Mouse (Mus musculus) forebrain, embryonic 16.5 days (tissue): ENCODE results near the gene Atf2. TPM values are rescaled to one million over a fixed set of nuclear protein-coding genes. Genes with fewer than 3 reads are reported as not detected.

Experiments
- ATAC-seq: fragments of 200-750 bp; cut with Nextera tagmentation; 2 replicates; pipeline ENCODE4 v1.8.0; 2017; ENCODE audit warnings: mild to moderate bottlenecking, moderate library complexity
- H3K27ac ChIP-seq: fragments of 300-500 bp; sonication (generic); 2 replicates; pipeline ENCODE4 v1.5.1; 2014; ENCODE audit warnings: low read length, control low read depth
- H3K27me3 ChIP-seq: fragments of 300-500 bp; sonication (generic); replicated peaks from 2 replicates; pipeline ENCODE4 v1.6.1; 2014; ENCODE audit warnings: low read length; ENCODE audit not compliant: control insufficient read depth, insufficient read depth
- H3K36me3 ChIP-seq: fragments of 300-500 bp; sonication (generic); 2 replicates; pipeline ENCODE4 v1.6.1; 2014; ENCODE audit not compliant: control insufficient read depth, insufficient read depth
- H3K4me1 ChIP-seq: fragments of 300-500 bp; sonication (generic); replicated peaks from 2 replicates; pipeline ENCODE4 v1.6.1; 2014; ENCODE audit warnings: low read length; ENCODE audit not compliant: control insufficient read depth, insufficient read depth
- H3K4me2 ChIP-seq: fragments of 300-500 bp; sonication (generic); 2 replicates; pipeline ENCODE4 v1.6.1; 2014; ENCODE audit warnings: mild to moderate bottlenecking, low read length, control low read depth
- H3K4me3 ChIP-seq: fragments of 300-500 bp; sonication (generic); replicated peaks from 2 replicates; pipeline ENCODE4 v1.5.1; 2014; ENCODE audit warnings: mild to moderate bottlenecking, low read length, control low read depth
- H3K9ac ChIP-seq: fragments of 300-500 bp; sonication (generic); replicated peaks from 2 replicates; pipeline ENCODE4 v1.6.1; 2014; ENCODE audit warnings: low read depth, low read length, control low read depth
- H3K9me3 ChIP-seq: fragments of 300-500 bp; sonication (generic); 2 replicates; pipeline ENCODE4 v1.6.1; 2016; ENCODE audit warnings: low read length; ENCODE audit not compliant: control insufficient read depth
- WGBS: fragments of 180-500 bp; shearing (Covaris S2); extraction: QIAGEN DNeasy Blood & Tissue Kit; methylation state at CpG from one replicate; pipeline ENCODE4 v1.1.7; 2014; 5-methylcytosine and 5-hydroxymethylcytosine counted together
- polyA plus RNA-seq: library from polyadenylated mRNA; unstranded; fragments of >200 nt; fragmentation: Nextera tagmentation; extraction: Ambion mirVana; gene quantifications from 2 replicates; pipeline ENCODE4 v1.2.1, GENCODE M21; 2015

Gene Atf2
- polyA plus RNA-seq, 1 experiment from 2014 or later, result 123 TPM

DNA sequence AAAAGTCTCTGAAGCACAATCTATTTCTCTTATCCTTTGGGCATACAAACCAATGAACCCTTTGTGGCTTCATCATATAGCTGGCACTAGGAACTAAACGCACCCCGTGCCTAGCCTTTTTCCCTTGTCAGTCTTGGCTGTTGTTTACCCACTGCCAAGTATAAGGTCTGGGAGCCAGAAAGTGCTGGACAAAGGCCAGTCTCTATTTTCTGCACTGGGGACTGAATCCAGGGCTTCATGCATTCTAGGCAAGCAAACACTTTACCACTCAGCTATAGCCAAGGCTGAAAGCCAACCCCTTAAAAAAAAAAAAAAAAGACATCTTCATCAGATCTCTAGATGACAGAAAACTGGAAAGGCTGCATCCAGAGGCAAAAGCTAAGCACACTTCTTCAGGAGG lies 102.1 kb downstream of the Atf2 start:
- Histone ChIP-seq H3K36me3 (no peaks in the 10 kb centered on the region), H3K4me1 (0 out of 2 replicates have a peak, but pooled peaks cover 3% of the 10 kb centered on the region), H3K4me3 (no peak overlapping the region), H3K4me2 (no peak overlapping the region), H3K27ac (no peak overlapping the region), H3K9me3 (no peaks in the 10 kb centered on the region), H3K9ac (no peak overlapping the region), H3K27me3 (no peaks in the 10 kb centered on the region)
- 37% methylated on average over 2 of the region's 2 CpGs for WGBS
- ATAC-seq, result peak; percentile 88

DNA sequence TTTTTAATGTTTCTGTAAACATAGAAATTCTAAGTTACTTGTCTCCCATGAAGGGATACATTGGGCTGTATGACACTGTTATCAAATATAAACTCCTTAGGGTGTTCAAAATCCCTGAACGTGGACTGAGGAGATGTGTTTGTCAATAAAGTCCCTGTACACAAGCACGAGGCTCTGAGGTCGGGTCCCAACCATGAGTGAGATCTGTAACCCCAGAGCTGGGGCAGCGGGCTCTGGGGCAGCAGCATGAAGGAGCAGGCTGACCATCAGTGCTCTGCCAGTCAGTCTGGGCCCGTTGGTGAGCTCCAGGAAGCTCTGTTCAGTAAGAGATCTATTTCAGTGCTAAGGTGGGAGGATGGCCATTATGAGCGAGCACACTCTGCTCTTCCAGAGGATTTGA lies 104.0 kb downstream of the Atf2 start:
- Histone ChIP-seq H3K4me3 (no peak overlapping the region), H3K36me3 (no peaks in the 10 kb centered on the region), H3K27me3 (no peaks in the 10 kb centered on the region), H3K4me1 (0 out of 2 replicates have a peak, but pooled peaks cover 3% of the 10 kb centered on the region), H3K9me3 (no peaks in the 10 kb centered on the region), H3K9ac (no peak overlapping the region), H3K4me2 (no peak overlapping the region), H3K27ac (no peak overlapping the region)
- no peak for ATAC-seq
- 87% methylated on average over 6 of the region's 6 CpGs for WGBS

DNA sequence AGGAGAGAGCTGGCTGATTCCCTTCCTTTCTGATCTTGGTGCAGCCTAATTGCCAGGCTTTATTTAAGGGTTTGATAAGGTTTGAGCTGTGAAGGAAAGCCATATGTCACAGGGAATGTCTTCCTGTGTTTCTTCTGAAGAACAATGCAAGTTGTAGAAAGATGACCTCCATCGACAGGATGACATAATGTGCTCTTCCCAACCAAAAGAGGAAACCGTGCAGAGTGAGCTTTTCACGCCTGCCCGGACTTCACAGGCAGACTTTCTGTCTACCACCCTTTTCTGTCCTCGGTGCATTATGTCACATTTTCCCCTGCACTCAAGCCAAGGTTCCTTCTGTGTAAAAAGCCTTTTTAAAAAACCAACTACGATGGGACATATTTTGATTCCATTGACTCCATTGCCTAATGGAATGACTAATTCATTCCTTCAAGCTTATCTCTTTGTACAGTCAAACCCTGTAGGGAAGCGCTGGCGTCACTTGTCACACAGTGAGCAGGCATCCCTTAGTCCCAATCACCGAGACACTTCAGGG lies 110.0 kb downstream of the Atf2 start:
- ATAC-seq, result no peak
- H3K9ac ChIP-seq, result no peak overlapping the region
- H3K4me1 ChIP-seq, result peaks cover 38% of the 10 kb centered on the region
- H3K27ac ChIP-seq, result peak overlapping the region; percentile 33; the same call in 1 of the 2 replicates
- no peaks in the 10 kb centered on the region for H3K9me3 ChIP-seq
- no peak overlapping the region for H3K4me3 ChIP-seq
- H3K4me2 ChIP-seq, result no peak overlapping the region
- no peaks in the 10 kb centered on the region for H3K36me3 ChIP-seq
- 31% methylated on average over 9 of the region's 9 CpGs for WGBS
- no peaks in the 10 kb centered on the region for H3K27me3 ChIP-seq

DNA sequence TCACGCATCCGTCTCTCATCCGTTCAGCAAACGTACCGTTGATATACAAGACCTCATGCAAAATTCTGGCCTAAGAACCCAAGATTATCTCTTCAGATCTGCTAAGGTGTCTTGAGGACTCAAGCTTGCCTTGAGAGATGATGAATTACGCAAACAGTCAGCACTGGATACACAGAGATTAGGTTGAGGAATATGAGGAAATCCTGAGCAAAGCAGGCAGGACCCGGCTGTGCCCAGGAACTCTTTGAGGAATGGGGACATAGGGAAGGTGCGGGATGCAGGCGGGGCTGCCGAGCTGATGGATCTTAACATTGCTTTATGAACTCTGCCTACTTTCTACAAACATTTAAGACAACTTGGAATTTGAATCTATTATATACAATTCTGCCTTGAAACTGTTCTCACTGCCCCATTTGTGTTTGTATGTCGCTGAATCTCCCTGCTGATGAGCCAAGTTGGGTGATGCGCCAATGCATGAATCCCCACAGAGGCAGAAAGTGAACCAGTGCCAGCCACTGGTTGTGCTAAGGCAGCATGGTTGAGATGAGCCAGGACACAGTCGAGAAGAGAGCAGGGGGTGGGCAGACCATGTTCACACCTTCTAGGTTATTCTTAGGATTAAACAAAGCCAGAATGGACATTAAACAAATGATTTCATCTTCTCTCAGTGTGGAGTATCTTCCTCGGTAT lies 112.0 kb downstream of the Atf2 start:
- ATAC-seq, result peak; percentile 39
- Histone ChIP-seq H3K9ac (0 out of 2 replicates have a peak overlapping the region, but pooled peaks have one; percentile 17), H3K9me3 (no peaks in the 10 kb centered on the region), H3K36me3 (no peaks in the 10 kb centered on the region), H3K4me1 (peaks cover 45% of the 10 kb centered on the region), H3K27me3 (no peaks in the 10 kb centered on the region), H3K27ac (peak overlapping the region; percentile 65), H3K4me2 (peak overlapping the region; percentile 32), H3K4me3 (no peak overlapping the region)
- 42% methylated on average over 14 of the region's 14 CpGs for WGBS

DNA sequence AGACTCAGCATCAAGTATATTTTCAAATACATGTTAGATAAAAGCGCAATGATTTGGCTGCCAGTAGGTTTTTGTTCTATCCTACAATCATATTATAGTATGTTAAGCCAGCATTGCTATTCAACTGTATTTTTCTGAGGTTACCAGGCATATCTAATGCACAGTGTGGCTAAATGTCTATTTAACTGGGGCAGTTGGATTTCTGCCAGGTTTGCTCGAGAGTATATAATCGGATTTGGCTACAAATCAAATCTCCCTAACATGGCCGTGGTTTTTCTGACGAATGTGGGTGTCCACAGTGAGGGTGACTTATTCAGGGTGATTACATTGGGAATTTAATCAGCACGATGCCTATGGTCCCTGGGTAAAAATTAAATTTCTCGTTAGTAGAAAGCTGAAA lies 112.6 kb downstream of the Atf2 start:
- H3K27ac ChIP-seq, result peak overlapping the region; percentile 65
- H3K4me3 ChIP-seq, result no peak overlapping the region
- no peaks in the 10 kb centered on the region for H3K9me3 ChIP-seq
- 10% methylated on average over 7 of the region's 7 CpGs for WGBS
- no peak overlapping the region for H3K9ac ChIP-seq
- no peak for ATAC-seq
- no peaks in the 10 kb centered on the region for H3K27me3 ChIP-seq
- H3K4me1 ChIP-seq, result peaks cover 45% of the 10 kb centered on the region
- H3K4me2 ChIP-seq, result peak overlapping the region; percentile 32
- H3K36me3 ChIP-seq, result no peaks in the 10 kb centered on the region

DNA sequence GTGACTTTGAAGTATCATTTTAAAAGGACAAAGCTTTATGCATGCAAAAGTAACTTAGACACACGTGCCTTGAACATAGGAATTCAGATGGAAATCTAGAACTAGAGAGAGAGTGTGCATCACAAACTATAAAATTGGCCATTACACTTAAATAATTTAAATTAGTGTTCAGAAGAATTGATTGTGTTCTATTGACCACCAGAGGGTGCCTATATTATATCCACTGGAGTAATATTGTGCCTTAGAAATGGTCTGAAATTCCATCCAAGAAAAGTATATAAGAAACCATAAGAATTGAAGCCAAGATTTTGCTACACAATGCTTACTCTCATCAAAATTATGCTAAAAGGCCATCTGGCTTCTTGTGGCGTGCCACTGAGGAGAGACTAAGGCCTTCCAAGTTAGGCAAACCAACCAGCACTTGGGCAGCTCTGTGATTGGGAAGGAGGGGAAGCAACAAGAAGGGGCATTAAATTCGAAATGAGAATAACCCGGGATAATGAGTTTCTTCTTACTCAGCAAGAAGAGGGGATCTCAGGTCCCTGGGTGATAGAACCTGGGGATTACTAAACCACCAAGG lies 113.3 kb downstream of the Atf2 start:
- Histone ChIP-seq H3K4me1 (peaks cover 45% of the 10 kb centered on the region), H3K36me3 (no peaks in the 10 kb centered on the region), H3K27ac (peak overlapping the region; percentile 63), H3K27me3 (no peaks in the 10 kb centered on the region), H3K4me2 (peak overlapping the region; percentile 39), H3K9me3 (no peaks in the 10 kb centered on the region), H3K4me3 (no peak overlapping the region), H3K9ac (no peak overlapping the region)
- WGBS, result 34% methylated on average over 4 of the region's 4 CpGs
- ATAC-seq, result peak; percentile 32

DNA sequence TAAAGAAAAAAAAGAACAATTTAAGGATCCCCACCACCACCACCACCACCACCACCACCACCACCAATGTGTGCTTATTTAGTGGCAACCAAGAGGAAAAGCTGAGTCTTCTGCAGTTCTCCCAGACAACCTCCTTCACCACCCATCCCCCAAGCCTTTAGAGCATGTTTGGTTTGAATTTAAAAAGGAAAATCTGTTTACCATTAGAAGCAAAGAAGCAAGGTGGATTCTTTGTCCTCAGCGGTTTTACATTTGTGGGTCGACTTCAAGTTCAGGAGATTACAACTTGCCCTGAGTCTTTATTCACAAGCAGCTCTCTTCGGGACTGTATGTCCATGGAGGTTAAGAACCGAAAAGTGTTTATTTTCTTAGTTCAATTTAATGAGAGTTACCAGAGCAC lies 115.5 kb downstream of the Atf2 start:
- no peak for ATAC-seq
- no peaks in the 10 kb centered on the region for H3K9me3 ChIP-seq
- H3K36me3 ChIP-seq, result no peaks in the 10 kb centered on the region
- H3K27ac ChIP-seq, result no peak overlapping the region
- 46% methylated on average over 4 of the region's 4 CpGs for WGBS
- peak overlapping the region; percentile 3; the same call in 1 of the 2 replicates for H3K4me2 ChIP-seq
- H3K4me3 ChIP-seq, result no peak overlapping the region
- H3K27me3 ChIP-seq, result no peaks in the 10 kb centered on the region
- no peak overlapping the region for H3K9ac ChIP-seq
- peaks cover 50% of the 10 kb centered on the region for H3K4me1 ChIP-seq

DNA sequence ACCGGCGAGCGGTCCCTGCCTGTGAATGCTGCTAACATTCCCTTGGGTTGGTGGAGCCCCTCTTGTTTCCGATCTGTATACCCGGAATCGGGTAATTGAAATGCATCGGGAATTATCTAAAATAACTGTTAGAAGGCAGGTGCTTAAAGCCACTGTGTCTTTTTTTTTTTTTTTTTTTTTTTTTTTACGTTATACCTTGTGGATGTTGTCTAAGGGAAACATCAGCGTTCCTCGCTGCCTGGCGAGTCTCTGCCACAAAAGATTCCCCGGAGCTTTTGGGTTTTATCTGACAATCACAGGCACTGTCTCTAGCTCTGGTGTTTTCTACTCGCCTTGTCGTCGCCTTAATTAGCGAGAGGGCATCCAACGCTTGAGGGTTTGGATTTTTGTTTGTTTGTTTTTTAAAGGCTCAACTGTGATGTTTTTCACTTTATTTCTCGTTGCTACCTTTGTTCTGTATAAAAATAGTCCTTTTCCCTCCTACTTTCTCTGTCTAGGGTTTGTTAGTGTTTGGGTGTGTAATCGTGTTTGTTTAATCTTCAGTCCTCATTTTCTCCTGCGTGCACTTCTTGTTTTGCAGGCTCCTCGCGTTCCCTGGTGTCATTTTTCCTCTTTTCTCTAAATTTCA lies 116.6 kb downstream of the Atf2 start:
- H3K27ac ChIP-seq, result peak overlapping the region; percentile 95
- WGBS, result under 1% methylated on average over 22 of the region's 22 CpGs
- peak; percentile 10; the same call in 1 of the 2 replicates for ATAC-seq
- H3K36me3 ChIP-seq, result no peaks in the 10 kb centered on the region
- no peaks in the 10 kb centered on the region for H3K27me3 ChIP-seq
- H3K9ac ChIP-seq, result peak overlapping the region; percentile 81
- H3K4me2 ChIP-seq, result peak overlapping the region; percentile 64
- H3K4me1 ChIP-seq, result peaks cover 50% of the 10 kb centered on the region
- H3K4me3 ChIP-seq, result peak overlapping the region; percentile 90
- H3K9me3 ChIP-seq, result no peaks in the 10 kb centered on the region
